Mouse (Mus musculus) intestine, embryonic 14.5 days (tissue): ENCODE results near the gene Dnase1. TPM values are rescaled to one million over a fixed set of nuclear protein-coding genes. Genes with fewer than 3 reads are reported as not detected.
"Not testable (repeated sequence)": the region's sequence is repeated elsewhere in the genome, so short reads cannot be mapped to it uniquely, and the experiment has no call there.

ENCODE experiments used
- ATAC-seq: fragments of 200-750 bp; cut with Nextera tagmentation; replicated peaks from 2 replicates; pipeline ENCODE4 v1.8.0; 2017; ENCODE audit warnings: low read depth, moderate number of reproducible peaks, moderate TSS enrichment, moderate library complexity; ENCODE audit not compliant: low FRiP score, low TSS enrichment
- DNase-seq: peaks from one replicate; pipeline ENCODE4 v3.0.0-alpha.2; 2018; ENCODE audit warnings: low spot score
- H3K27ac ChIP-seq: fragments of 300-500 bp; sonication (generic); 2 replicates; pipeline ENCODE4 v1.5.1; 2014; ENCODE audit warnings: low read depth, mild to moderate bottlenecking, control low read depth
- H3K27me3 ChIP-seq: fragments of 300-500 bp; sonication (generic); replicated peaks from 2 replicates; pipeline ENCODE4 v1.6.1; 2014; ENCODE audit warnings: low read length, control low read depth; ENCODE audit not compliant: control insufficient read depth, insufficient read depth
- H3K36me3 ChIP-seq: fragments of 300-500 bp; sonication (generic); 2 replicates; pipeline ENCODE4 v1.6.1; 2014; ENCODE audit warnings: low read length, control low read depth; ENCODE audit not compliant: control insufficient read depth, insufficient read depth
- H3K4me1 ChIP-seq: fragments of 300-500 bp; sonication (generic); replicated peaks from 2 replicates; pipeline ENCODE4 v1.6.1; 2014; ENCODE audit warnings: low read length, control low read depth, mixed read lengths; ENCODE audit not compliant: control insufficient read depth, insufficient read depth
- H3K4me2 ChIP-seq: fragments of 300-500 bp; sonication (generic); 2 replicates; pipeline ENCODE4 v1.6.1; 2014; ENCODE audit warnings: low read length
- H3K4me3 ChIP-seq: fragments of 300-500 bp; sonication (generic); 2 replicates; pipeline ENCODE4 v1.5.1; 2014; ENCODE audit warnings: low read depth, low read length, control low read depth, mixed read lengths
- H3K9ac ChIP-seq: fragments of 300-500 bp; sonication (generic); 2 replicates; pipeline ENCODE4 v1.6.1; 2014; ENCODE audit warnings: mild to moderate bottlenecking, low read length
- H3K9me3 ChIP-seq: fragments of 300-500 bp; sonication (generic); 2 replicates; pipeline ENCODE4 v1.6.1; 2016; ENCODE audit warnings: low read length, control low read depth; ENCODE audit not compliant: control insufficient read depth
- WGBS: fragments of 180-500 bp; shearing (Covaris S2); extraction: QIAGEN DNeasy Blood & Tissue Kit; methylation state at CpG from one replicate; pipeline ENCODE4 v1.1.7; 2014; 5-methylcytosine and 5-hydroxymethylcytosine counted together
- polyA plus RNA-seq: library from polyadenylated mRNA; unstranded; fragments of >200 nt; fragmentation: Nextera tagmentation; extraction: Ambion mirVana; gene quantifications from 2 replicates; pipeline ENCODE4 v1.2.1, GENCODE M21; 2014

The Dnase1 gene
- polyA plus RNA-seq: 4.4 and 7.4 TPM in 2 replicates

DNA sequence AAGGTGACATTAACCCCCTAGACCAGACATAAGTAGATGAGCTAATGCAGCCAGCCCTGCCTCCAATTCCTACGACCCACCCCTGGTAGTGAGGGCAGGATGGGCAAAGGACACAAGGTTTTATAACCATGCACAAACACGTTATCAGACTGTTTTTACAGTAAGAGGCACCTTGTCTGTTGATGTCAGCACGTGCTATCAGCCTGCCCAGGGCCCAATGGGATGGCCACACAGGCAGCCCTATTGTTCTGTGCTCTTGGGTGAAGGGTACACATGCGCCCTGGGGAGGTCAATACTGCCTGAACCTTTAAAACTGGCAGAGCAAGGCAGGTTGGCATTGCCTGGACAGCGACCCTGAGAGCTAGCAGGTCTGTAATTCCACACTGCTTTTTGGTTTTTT, at the start of gene Dnase1:
Dnase1 (plus strand) TSS at position 136 of the 400 bp plus-strand sequence.
- Histone ChIP-seq H3K9me3 (no peaks in the 10 kb centered on the region), H3K36me3 (peaks cover 42% of the 10 kb centered on the region), H3K4me3 (no peak within 1 kb of the TSS), H3K27ac (no peak within 1 kb of the TSS), H3K9ac (no peak within 1 kb of the TSS), H3K4me1 (no peaks in the 10 kb centered on the region), H3K27me3 (no peaks in the 10 kb centered on the region), H3K4me2 (no peak within 1 kb of the TSS)
- DNase-seq (no peak), ATAC-seq (no peak)
- 86% methylated on average over 5 of the region's 5 CpGs for WGBS

DNA sequence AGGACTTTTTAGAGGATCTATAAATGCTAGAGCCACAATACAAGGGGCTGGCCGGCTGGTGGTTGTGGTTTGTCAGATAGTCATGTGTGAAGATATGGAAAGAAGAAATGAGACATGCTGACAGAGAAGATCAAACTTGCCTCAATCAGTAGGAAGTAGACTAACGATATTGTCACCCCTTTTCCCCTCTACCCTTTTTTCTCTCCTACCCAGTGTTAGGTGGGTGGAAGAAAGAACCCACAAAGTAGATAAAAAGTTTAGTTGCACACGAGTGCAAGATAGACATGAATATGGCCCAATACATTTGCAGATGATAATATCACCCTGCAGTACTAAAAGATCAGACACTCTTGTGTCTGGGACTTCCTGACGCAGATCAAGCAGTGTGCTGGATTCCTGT, 48.3 kb upstream of the Dnase1 start:
- no peak overlapping the region for H3K4me3 ChIP-seq
- no peak for ATAC-seq
- H3K9ac ChIP-seq: no peak overlapping the region
- DNase-seq: no peak
- no peak overlapping the region for H3K27ac ChIP-seq
- no peaks in the 10 kb centered on the region for H3K9me3 ChIP-seq
- H3K36me3 ChIP-seq: peaks cover 95% of the 10 kb centered on the region
- WGBS: 93% methylated on average over 4 of the region's 4 CpGs
- no peak overlapping the region for H3K4me2 ChIP-seq
- H3K27me3 ChIP-seq: no peaks in the 10 kb centered on the region
- H3K4me1 ChIP-seq: no peaks in the 10 kb centered on the region

GRCm38 (mm10) chr16:4003489-4004398, 33.0 kb upstream of the Dnase1 start, which contains the start of gene Slx4:
Slx4 (minus strand) TSS chr16:4003770.
- Histone ChIP-seq H3K4me1 (peaks cover 8% of the 10 kb centered on the region), H3K27ac (peak within 1 kb of the TSS; percentile 81), H3K36me3 (peaks cover 27% of the 10 kb centered on the region), H3K9me3 (no peaks in the 10 kb centered on the region), H3K4me3 (peak within 1 kb of the TSS; percentile 94), H3K27me3 (no peaks in the 10 kb centered on the region), H3K4me2 (peak within 1 kb of the TSS; percentile 86), H3K9ac (peak within 1 kb of the TSS; percentile 80)
- DNase-seq: peak; percentile 92
- ATAC-seq: peak; percentile 98
- WGBS: under 1% methylated on average over 57 of the region's 58 CpGs

- no peak overlapping the region for H3K4me3 ChIP-seq
- H3K9ac ChIP-seq: no peak overlapping the region
- WGBS: 67% methylated on average over 4 of the region's 4 CpGs
- H3K36me3 ChIP-seq: no peaks in the 10 kb centered on the region
- no peaks in the 10 kb centered on the region for H3K9me3 ChIP-seq
- H3K27ac ChIP-seq: no peak overlapping the region
- no peaks in the 10 kb centered on the region for H3K4me1 ChIP-seq
- H3K4me2 ChIP-seq: no peak overlapping the region
- no peak for DNase-seq
- H3K27me3 ChIP-seq: no peaks in the 10 kb centered on the region
- no peak for ATAC-seq
These were observed 23.7 kb upstream of the Dnase1 start for GRCm38 (mm10) chr16:4012882-4013570.

DNA sequence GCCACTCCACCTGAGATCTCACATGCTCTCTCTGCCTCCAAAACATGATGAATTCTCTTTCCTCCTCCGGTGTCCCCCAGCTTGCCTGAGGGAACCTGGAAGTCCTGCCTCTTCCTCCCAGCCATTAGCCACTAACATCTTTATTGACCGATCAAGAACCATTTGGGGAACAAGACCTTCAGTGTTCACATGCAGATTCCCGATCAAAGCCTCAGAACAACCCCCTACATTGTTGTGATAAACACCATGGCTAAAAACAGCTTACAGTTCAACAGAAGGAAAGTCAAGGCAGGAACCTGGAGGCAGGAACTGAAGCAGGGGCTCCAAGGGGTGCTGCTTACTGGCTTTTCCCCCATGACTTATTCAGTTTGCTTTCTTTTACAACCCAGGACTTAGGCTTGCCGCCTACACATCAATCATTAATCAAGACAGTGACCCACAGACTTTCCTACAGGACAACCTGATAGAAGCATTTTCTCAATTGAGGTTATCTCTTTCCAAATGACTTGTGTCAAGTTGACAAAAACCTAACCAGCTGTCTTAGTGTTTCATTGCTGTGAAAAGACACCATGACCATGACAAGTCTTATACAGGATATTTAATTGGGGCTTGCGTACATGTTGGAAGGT, 22.6 kb upstream of the Dnase1 start:
- Histone ChIP-seq H3K4me1 (no peaks in the 10 kb centered on the region), H3K36me3 (no peaks in the 10 kb centered on the region), H3K9me3 (no peaks in the 10 kb centered on the region), H3K9ac (no peak overlapping the region), H3K4me2 (no peak overlapping the region), H3K27ac (no peak overlapping the region), H3K4me3 (no peak overlapping the region), H3K27me3 (no peaks in the 10 kb centered on the region)
- 78% methylated on average over 5 of the region's 5 CpGs for WGBS
- DNase-seq (no peak), ATAC-seq (no peak)

- 75% methylated on average over 17 of the region's 17 CpGs for WGBS
- H3K36me3 ChIP-seq, H3K4me2 ChIP-seq, ATAC-seq, H3K27me3 ChIP-seq, DNase-seq, H3K4me3 ChIP-seq, H3K9me3 ChIP-seq, H3K27ac ChIP-seq, H3K4me1 ChIP-seq, H3K9ac ChIP-seq: not testable (repeated sequence)
These were observed 20.0 kb upstream of the Dnase1 start for GRCm38 (mm10) chr16:4016786-4017185.

DNA sequence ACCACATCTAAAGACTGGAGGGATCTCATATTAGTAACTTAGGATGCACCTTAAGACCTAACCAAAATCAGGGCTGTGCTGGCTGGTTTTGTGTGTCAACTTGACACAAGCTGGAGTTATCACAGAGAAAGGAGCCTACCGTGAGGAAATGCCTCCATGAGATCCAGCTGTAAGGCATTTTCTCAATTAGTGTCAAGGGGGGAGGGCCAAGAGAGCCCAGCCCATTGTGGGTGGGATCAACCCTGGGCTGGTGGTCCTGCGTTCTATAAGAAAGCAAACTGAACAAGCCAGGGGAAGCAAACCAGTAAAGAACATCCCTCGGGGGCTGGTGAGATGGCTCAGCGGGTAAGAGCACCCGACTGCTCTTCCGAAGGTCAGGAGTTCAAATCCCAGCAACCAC, 19.3 kb upstream of the Dnase1 start:
- H3K36me3 ChIP-seq, ATAC-seq, H3K4me1 ChIP-seq, H3K4me2 ChIP-seq, H3K27ac ChIP-seq, DNase-seq, H3K4me3 ChIP-seq, H3K9me3 ChIP-seq, H3K27me3 ChIP-seq, H3K9ac ChIP-seq: not testable (repeated sequence)
- WGBS: 87% methylated on average over 6 of the region's 6 CpGs

- WGBS: 89% methylated on average over 1 of the region's 1 CpGs
- DNase-seq: no peak
- no peaks in the 10 kb centered on the region for H3K9me3 ChIP-seq
- H3K4me1 ChIP-seq: no peaks in the 10 kb centered on the region
- H3K36me3 ChIP-seq: no peaks in the 10 kb centered on the region
- no peak overlapping the region for H3K9ac ChIP-seq
- H3K4me3 ChIP-seq: no peak overlapping the region
- H3K4me2 ChIP-seq: no peak overlapping the region
- no peaks in the 10 kb centered on the region for H3K27me3 ChIP-seq
- no peak overlapping the region for H3K27ac ChIP-seq
- no peak for ATAC-seq
These were observed 15.5 kb upstream of the Dnase1 start for GRCm38 (mm10) chr16:4021241-4021640.
